Mouse (Mus musculus): ENCODE results near the gene Klhdc4. TPM values are rescaled to one million over a fixed set of nuclear protein-coding genes. Genes with fewer than 3 reads are reported as not detected.
A peak's percentile ranks its signal among the peaks of the same experiment; 100 is the strongest.

Gene Klhdc4
- polyA plus RNA-seq (2012; rRNA removed) (9.7 and 17.0 TPM in 2 replicates), polyA plus RNA-seq (2014; fragmentation: Nextera tagmentation; extraction: Ambion mirVana) (15.6 and 18.2 TPM in 2 replicates)

GRCm38 (mm10) chr8:121829048-121829776 lies at the start of gene Klhdc4:
Gene Klhdc4, minus strand, starts transcription at chr8:121829569.
- Histone ChIP-seq H3K27me3 (ENCODE audit: control insufficient read depth, insufficient read depth, low read length) (no peaks in the 10 kb centered on the region), H3K4me2 (ENCODE audit: low read depth) (peak within 1 kb of the TSS; percentile 82), H3K4me1 (replicated peaks; ENCODE audit: control insufficient read depth in 2 of 2, insufficient read depth in 2 of 2, low read length in 1 of 2) (peaks cover 6 to 12% of the 10 kb centered on the region in 2 experiments; a peak in 3 of 4 replicates), H3K4me3 (ENCODE audit: insufficient read depth in 1 of 2, low read depth in 2 of 2, low read length in 2 of 2) (peak within 1 kb of the TSS; percentile 80 to 85), H3K9ac (replicated peaks) (peak within 1 kb of the TSS; percentile 81), H3K9me3 (ENCODE audit: control insufficient read depth, low read length) (no peaks in the 10 kb centered on the region), H3K27ac (no peak within 1 kb of the TSS), H3K36me3 (replicated peaks; ENCODE audit: control insufficient read depth, insufficient read depth, low read depth) (no peaks in the 10 kb centered on the region)
- TF ChIP-seq CTCF (IDR thresholded peaks at IDR 0.05; ENCODE audit: low read depth) (no peak), EP300 (IDR thresholded peaks at IDR 0.05; ENCODE audit: low read depth) (0 out of 2 replicates have a peak, but pooled peaks have one; percentile 16)
- DNase-seq (ENCODE audit: low read depth in 3 of 3, low spot score in 3 of 3), result peak; percentile 74 to 79 (median 77)
- WGBS (ENCODE audit: insufficient replicate concordance), result under 1% methylated on average over 62 of the region's 68 CpGs
- peak; percentile 97 for ATAC-seq (ENCODE audit: insufficient read depth)

GRCm38 (mm10) chr8:121877828-121878480 lies 48.6 kb upstream of the Klhdc4 start:
- peaks cover 0 to 11% of the 10 kb centered on the region in 2 experiments; a peak in 2 of 4 replicates for H3K4me1 ChIP-seq (replicated peaks; ENCODE audit: control insufficient read depth in 2 of 2, insufficient read depth in 2 of 2, low read length in 1 of 2)
- H3K9me3 ChIP-seq (ENCODE audit: control insufficient read depth, low read length), result no peaks in the 10 kb centered on the region
- peaks cover 19% of the 10 kb centered on the region for H3K36me3 ChIP-seq (replicated peaks; ENCODE audit: control insufficient read depth, insufficient read depth, low read depth)
- ATAC-seq (ENCODE audit: insufficient read depth) (no peak), DNase-seq (ENCODE audit: low read depth in 3 of 3, low spot score in 3 of 3) (no peak)
- no peak; the same call in 1 of the 2 replicates for TF ChIP-seq CTCF (IDR thresholded peaks at IDR 0.05; ENCODE audit: low read depth)
- H3K9ac ChIP-seq (replicated peaks), result no peak overlapping the region
- WGBS (ENCODE audit: insufficient replicate concordance), result 81% methylated on average over 7 of the region's 7 CpGs
- H3K27ac ChIP-seq, result no peak overlapping the region
- no peak overlapping the region for H3K4me2 ChIP-seq (ENCODE audit: low read depth)
- no peak overlapping the region for H3K4me3 ChIP-seq (ENCODE audit: insufficient read depth in 1 of 2, low read depth in 2 of 2, low read length in 2 of 2)
- H3K27me3 ChIP-seq (ENCODE audit: control insufficient read depth, insufficient read depth, low read length), result no peaks in the 10 kb centered on the region

- no peak for ATAC-seq (ENCODE audit: insufficient read depth)
- Histone ChIP-seq H3K9ac (replicated peaks) (no peak overlapping the region), H3K4me2 (ENCODE audit: low read depth) (no peak overlapping the region), H3K4me3 (ENCODE audit: insufficient read depth in 1 of 2, low read depth in 2 of 2, low read length in 2 of 2) (no peak overlapping the region), H3K4me1 (replicated peaks; ENCODE audit: control insufficient read depth in 2 of 2, insufficient read depth in 2 of 2, low read length in 1 of 2) (peaks cover 0 to 11% of the 10 kb centered on the region in 2 experiments; a peak in 2 of 4 replicates), H3K27me3 (ENCODE audit: control insufficient read depth, insufficient read depth, low read length) (no peaks in the 10 kb centered on the region), H3K27ac (no peak overlapping the region), H3K36me3 (replicated peaks; ENCODE audit: control insufficient read depth, insufficient read depth, low read depth) (peaks cover 11% of the 10 kb centered on the region), H3K9me3 (ENCODE audit: control insufficient read depth, low read length) (no peaks in the 10 kb centered on the region)
- DNase-seq (ENCODE audit: low read depth in 3 of 3, low spot score in 3 of 3), result no peak
- TF ChIP-seq CTCF (IDR thresholded peaks at IDR 0.05; ENCODE audit: low read depth) (no peak), EP300 (IDR thresholded peaks at IDR 0.05; ENCODE audit: low read depth) (no peak)
- WGBS (ENCODE audit: insufficient replicate concordance), result 24% methylated on average over 5 of the region's 5 CpGs
Observed at GRCm38 (mm10) chr8:121877212-121877611, 47.8 kb upstream of the Klhdc4 start.

GRCm38 (mm10) chr8:121875517-121875916 lies 46.1 kb upstream of the Klhdc4 start:
- Histone ChIP-seq H3K9me3 (ENCODE audit: control insufficient read depth, low read length) (no peaks in the 10 kb centered on the region), H3K27me3 (ENCODE audit: control insufficient read depth, insufficient read depth, low read length) (no peaks in the 10 kb centered on the region), H3K4me1 (replicated peaks; ENCODE audit: control insufficient read depth in 2 of 2, insufficient read depth in 2 of 2, low read length in 1 of 2) (peaks cover 0 to 11% of the 10 kb centered on the region in 2 experiments; a peak in 2 of 4 replicates), H3K9ac (replicated peaks) (no peak overlapping the region), H3K4me2 (ENCODE audit: low read depth) (no peak overlapping the region), H3K4me3 (ENCODE audit: insufficient read depth in 1 of 2, low read depth in 2 of 2, low read length in 2 of 2) (no peak overlapping the region), H3K27ac (no peak overlapping the region), H3K36me3 (replicated peaks; ENCODE audit: control insufficient read depth, insufficient read depth, low read depth) (no peaks in the 10 kb centered on the region; the same call in 1 of the 2 replicates)
- 52% methylated on average over 9 of the region's 9 CpGs for WGBS (ENCODE audit: insufficient replicate concordance)
- DNase-seq (ENCODE audit: low read depth in 3 of 3, low spot score in 3 of 3) (no peak), ATAC-seq (ENCODE audit: insufficient read depth) (no peak)
- TF ChIP-seq EP300 (IDR thresholded peaks at IDR 0.05; ENCODE audit: low read depth) (no peak), CTCF (IDR thresholded peaks at IDR 0.05; ENCODE audit: low read depth) (no peak)

- TF ChIP-seq EP300 (IDR thresholded peaks at IDR 0.05; ENCODE audit: low read depth) (no peak), CTCF (IDR thresholded peaks at IDR 0.05; ENCODE audit: low read depth) (no peak)
- no peaks in the 10 kb centered on the region for H3K27me3 ChIP-seq (ENCODE audit: control insufficient read depth, insufficient read depth, low read length)
- no peak overlapping the region for H3K9ac ChIP-seq (replicated peaks)
- H3K9me3 ChIP-seq (ENCODE audit: control insufficient read depth, low read length), result no peaks in the 10 kb centered on the region
- no peak overlapping the region for H3K27ac ChIP-seq
- ATAC-seq (ENCODE audit: insufficient read depth), result no peak
- no peaks in the 10 kb centered on the region; the same call in 1 of the 2 replicates for H3K36me3 ChIP-seq (replicated peaks; ENCODE audit: control insufficient read depth, insufficient read depth, low read depth)
- no peak overlapping the region for H3K4me2 ChIP-seq (ENCODE audit: low read depth)
- H3K4me3 ChIP-seq (ENCODE audit: insufficient read depth in 1 of 2, low read depth in 2 of 2, low read length in 2 of 2), result no peak overlapping the region
- no peak for DNase-seq (ENCODE audit: low read depth in 3 of 3, low spot score in 3 of 3)
- 59% methylated on average over 3 of the region's 3 CpGs for WGBS (ENCODE audit: insufficient replicate concordance)
- H3K4me1 ChIP-seq (replicated peaks; ENCODE audit: control insufficient read depth in 2 of 2, insufficient read depth in 2 of 2, low read length in 1 of 2), result peaks cover 0 to 11% of the 10 kb centered on the region in 2 experiments; a peak in 2 of 4 replicates
Observed at GRCm38 (mm10) chr8:121875045-121875444, 45.7 kb upstream of the Klhdc4 start.

Measured in liver, embryonic 14.5 days (tissue).